Mouse (Mus musculus): ENCODE results near the gene B4galnt4. TPM values are rescaled to one million over a fixed set of nuclear protein-coding genes. Genes with fewer than 3 reads are reported as not detected.
"Not testable (repeated sequence)": the region's sequence is repeated elsewhere in the genome, so short reads cannot be mapped to it uniquely, and the experiment has no call there.

Gene B4galnt4
- polyA plus RNA-seq, 1 experiment from 2014 or later, result 15.4 TPM

GRCm38 (mm10) chr7:141030390-141030789 lies 30.5 kb upstream of the B4galnt4 start:
- Histone ChIP-seq H3K27ac (no peak overlapping the region), H3K4me2 (no peak overlapping the region), H3K9ac (no peak overlapping the region), H3K9me3 (replicated peaks) (no peaks in the 10 kb centered on the region), H3K27me3 (no peaks in the 10 kb centered on the region), H3K4me3 (replicated peaks) (no peak overlapping the region), H3K4me1 (peaks cover 4% of the 10 kb centered on the region), H3K36me3 (no peaks in the 10 kb centered on the region)
- ATAC-seq (replicated peaks; ENCODE audit: low FRiP score), result no peak
- 61% methylated on average over 3 of the region's 3 CpGs for WGBS

GRCm38 (mm10) chr7:141032458-141033167 lies 28.3 kb upstream of the B4galnt4 start:
- no peak for ATAC-seq (replicated peaks; ENCODE audit: low FRiP score)
- whole genome bisulfite sequencing, result 83% methylated on average over 9 of the region's 9 CpGs
- no peaks in the 10 kb centered on the region for H3K4me1 ChIP-seq
- no peak overlapping the region for H3K27ac ChIP-seq
- no peak overlapping the region for H3K4me2 ChIP-seq
- H3K9ac ChIP-seq, result no peak overlapping the region
- no peaks in the 10 kb centered on the region for H3K9me3 ChIP-seq (replicated peaks)
- H3K4me3 ChIP-seq (replicated peaks), result no peak overlapping the region
- no peaks in the 10 kb centered on the region for H3K27me3 ChIP-seq
- no peaks in the 10 kb centered on the region for H3K36me3 ChIP-seq

- not testable (repeated sequence) for H3K4me1 ChIP-seq; H3K36me3 ChIP-seq; ATAC-seq (replicated peaks; ENCODE audit: low FRiP score); H3K27me3 ChIP-seq; H3K27ac ChIP-seq; H3K4me3 ChIP-seq (replicated peaks); H3K4me2 ChIP-seq; H3K9me3 ChIP-seq (replicated peaks); H3K9ac ChIP-seq
- WGBS, result 80% methylated on average over 1 of the region's 2 CpGs
These were observed 24.3 kb upstream of the B4galnt4 start for GRCm38 (mm10) chr7:141036624-141037023.

GRCm38 (mm10) chr7:141038090-141039032 lies 22.5 kb upstream of the B4galnt4 start:
- Histone ChIP-seq H3K4me1 (peaks cover 12% of the 10 kb centered on the region), H3K9ac (no peak overlapping the region), H3K4me2 (no peak overlapping the region), H3K36me3 (no peaks in the 10 kb centered on the region), H3K27ac (no peak overlapping the region), H3K4me3 (replicated peaks) (no peak overlapping the region), H3K9me3 (replicated peaks) (no peaks in the 10 kb centered on the region), H3K27me3 (no peaks in the 10 kb centered on the region)
- 69% methylated on average over 20 of the region's 21 CpGs for WGBS
- ATAC-seq (replicated peaks; ENCODE audit: low FRiP score), result no peak

- peaks cover 12% of the 10 kb centered on the region for H3K4me1 ChIP-seq
- no peaks in the 10 kb centered on the region for H3K9me3 ChIP-seq (replicated peaks)
- ATAC-seq (replicated peaks; ENCODE audit: low FRiP score), result no peak
- no peak overlapping the region for H3K4me2 ChIP-seq
- no peaks in the 10 kb centered on the region for H3K36me3 ChIP-seq
- no peak overlapping the region for H3K9ac ChIP-seq
- no peak overlapping the region for H3K27ac ChIP-seq
- H3K27me3 ChIP-seq, result no peaks in the 10 kb centered on the region
- 90% methylated on average over 4 of the region's 4 CpGs for WGBS
- no peak overlapping the region for H3K4me3 ChIP-seq (replicated peaks)
These were observed 21.4 kb upstream of the B4galnt4 start for GRCm38 (mm10) chr7:141039386-141040107.

- no peaks in the 10 kb centered on the region for H3K9me3 ChIP-seq (replicated peaks)
- peaks cover 12% of the 10 kb centered on the region for H3K4me1 ChIP-seq
- no peaks in the 10 kb centered on the region for H3K27me3 ChIP-seq
- no peaks in the 10 kb centered on the region for H3K36me3 ChIP-seq
- peak overlapping the region; percentile 15; the same call in 1 of the 2 replicates for H3K4me2 ChIP-seq
- no peak overlapping the region for H3K4me3 ChIP-seq (replicated peaks)
- no peak for ATAC-seq (replicated peaks; ENCODE audit: low FRiP score)
- WGBS, result 39% methylated on average over 6 of the region's 9 CpGs
- H3K9ac ChIP-seq, result no peak overlapping the region
- H3K27ac ChIP-seq, result peak overlapping the region; percentile 91
These were observed 19.9 kb upstream of the B4galnt4 start for GRCm38 (mm10) chr7:141040867-141041606.

GRCm38 (mm10) chr7:141041661-141042060 lies 19.2 kb upstream of the B4galnt4 start:
- ATAC-seq (replicated peaks; ENCODE audit: low FRiP score), result peak; percentile 68; the same call in 1 of the 2 replicates
- no peak overlapping the region for H3K4me3 ChIP-seq (replicated peaks)
- peaks cover 14% of the 10 kb centered on the region for H3K4me1 ChIP-seq
- H3K27me3 ChIP-seq, result no peaks in the 10 kb centered on the region
- no peaks in the 10 kb centered on the region for H3K9me3 ChIP-seq (replicated peaks)
- no peaks in the 10 kb centered on the region for H3K36me3 ChIP-seq
- H3K4me2 ChIP-seq, result no peak overlapping the region
- peak overlapping the region; percentile 91 for H3K27ac ChIP-seq
- no peak overlapping the region for H3K9ac ChIP-seq
- 27% methylated on average over 5 of the region's 5 CpGs for WGBS

- Histone ChIP-seq H3K9me3 (replicated peaks) (no peaks in the 10 kb centered on the region), H3K9ac (no peak overlapping the region), H3K27me3 (no peaks in the 10 kb centered on the region), H3K36me3 (no peaks in the 10 kb centered on the region), H3K4me2 (no peak overlapping the region), H3K4me1 (peaks cover 22% of the 10 kb centered on the region), H3K27ac (0 out of 2 replicates have a peak overlapping the region, but pooled peaks have one; percentile 45), H3K4me3 (replicated peaks) (no peak overlapping the region)
- whole genome bisulfite sequencing, result 44% methylated on average over 4 of the region's 4 CpGs
- no peak for ATAC-seq (replicated peaks; ENCODE audit: low FRiP score)
These were observed 18.4 kb upstream of the B4galnt4 start for GRCm38 (mm10) chr7:141042539-141042938.

GRCm38 (mm10) chr7:141046931-141047580 lies 13.8 kb upstream of the B4galnt4 start:
- Histone ChIP-seq H3K9me3 (replicated peaks) (no peaks in the 10 kb centered on the region), H3K27me3 (no peaks in the 10 kb centered on the region), H3K9ac (no peak overlapping the region), H3K36me3 (no peaks in the 10 kb centered on the region), H3K4me2 (peak overlapping the region; percentile 82), H3K4me3 (replicated peaks) (no peak overlapping the region), H3K4me1 (peaks cover 26% of the 10 kb centered on the region), H3K27ac (peak overlapping the region; percentile 94)
- 51% methylated on average over 6 of the region's 6 CpGs for WGBS
- ATAC-seq (replicated peaks; ENCODE audit: low FRiP score), result peak; percentile 28; the same call in 1 of the 2 replicates

- peak overlapping the region; percentile 94 for H3K27ac ChIP-seq
- H3K4me3 ChIP-seq (replicated peaks), result peak overlapping the region; percentile 35
- no peaks in the 10 kb centered on the region for H3K27me3 ChIP-seq
- no peaks in the 10 kb centered on the region for H3K36me3 ChIP-seq
- H3K9me3 ChIP-seq (replicated peaks), result no peaks in the 10 kb centered on the region
- H3K4me1 ChIP-seq, result peaks cover 24% of the 10 kb centered on the region
- peak; percentile 92 for ATAC-seq (replicated peaks; ENCODE audit: low FRiP score)
- H3K4me2 ChIP-seq, result peak overlapping the region; percentile 82
- peak overlapping the region; percentile 42; the same call in 1 of the 2 replicates for H3K9ac ChIP-seq
- 7% methylated on average over 15 of the region's 19 CpGs for WGBS
These were observed 13.2 kb upstream of the B4galnt4 start for GRCm38 (mm10) chr7:141047581-141048225.

Measured in kidney, embryonic 15.5 days (tissue).